Mouse (Mus musculus): Measurements from ENCODE around the gene Arvcf. TPM values are rescaled to one million over a fixed set of nuclear protein-coding genes. Genes with fewer than 3 reads are reported as not detected.
A peak's percentile ranks its signal among the peaks of the same experiment; 100 is the strongest.

The Arvcf gene
- polyA plus RNA-seq (2014; fragmentation: Nextera tagmentation; extraction: Ambion mirVana), result 46.8 and 47.8 TPM in 2 replicates

GRCm38 (mm10) chr16:18347931-18348600, at the start of gene Arvcf, which contains the start of gene Tango2:
Gene Arvcf, plus strand, starts transcription at chr16:18348182.
Gene Tango2, minus strand, starts transcription at chr16:18348103.
- no peaks in the 10 kb centered on the region for H3K27me3 ChIP-seq (replicated peaks; ENCODE audit: control insufficient read depth, insufficient read depth, low read length)
- no peaks in the 10 kb centered on the region for H3K36me3 ChIP-seq (ENCODE audit: control insufficient read depth, insufficient read depth, low read length)
- H3K27ac ChIP-seq (ENCODE audit: low read depth, low read length), result no peak within 1 kb of the TSS; the same call in 1 of the 2 replicates
- WGBS, result under 1% methylated on average over 44 of the region's 44 CpGs
- peak within 1 kb of the TSS; percentile 89 for H3K4me3 ChIP-seq (ENCODE audit: low read depth, low read length)
- H3K9ac ChIP-seq (ENCODE audit: low read length), result peak within 1 kb of the TSS; percentile 83
- DNase-seq (ENCODE audit: low spot score), result peak; percentile 96
- peaks cover 21% of the 10 kb centered on the region for H3K4me1 ChIP-seq (ENCODE audit: control insufficient read depth, insufficient read depth, low read length)
- H3K9me3 ChIP-seq (replicated peaks; ENCODE audit: control insufficient read depth, low read length), result no peaks in the 10 kb centered on the region
- H3K4me2 ChIP-seq (ENCODE audit: low read length), result peak within 1 kb of the TSS; percentile 79
- ATAC-seq, result peak; percentile 85

GRCm38 (mm10) chr16:18308159-18308558, 39.8 kb upstream of the Arvcf start:
- Histone ChIP-seq H3K36me3 (ENCODE audit: control insufficient read depth, insufficient read depth, low read length) (peaks cover 31% of the 10 kb centered on the region), H3K9ac (ENCODE audit: low read length) (no peak overlapping the region), H3K27ac (ENCODE audit: low read depth, low read length) (no peak overlapping the region), H3K4me2 (ENCODE audit: low read length) (no peak overlapping the region), H3K27me3 (replicated peaks; ENCODE audit: control insufficient read depth, insufficient read depth, low read length) (no peaks in the 10 kb centered on the region), H3K4me1 (ENCODE audit: control insufficient read depth, insufficient read depth, low read length) (no peaks in the 10 kb centered on the region), H3K9me3 (replicated peaks; ENCODE audit: control insufficient read depth, low read length) (no peaks in the 10 kb centered on the region), H3K4me3 (ENCODE audit: low read depth, low read length) (no peak overlapping the region)
- ATAC-seq (no peak), DNase-seq (ENCODE audit: low spot score) (no peak)
- 96% methylated on average over 1 of the region's 1 CpGs for WGBS

GRCm38 (mm10) chr16:18318992-18319391, 29.0 kb upstream of the Arvcf start:
- H3K36me3 ChIP-seq (ENCODE audit: control insufficient read depth, insufficient read depth, low read length), result peaks cover 25% of the 10 kb centered on the region

GRCm38 (mm10) chr16:18321443-18321842, 26.5 kb upstream of the Arvcf start:
- H3K9ac ChIP-seq (ENCODE audit: low read length), result no peak overlapping the region
- DNase-seq (ENCODE audit: low spot score) (no peak), ATAC-seq (no peak)
- no peak overlapping the region for H3K4me3 ChIP-seq (ENCODE audit: low read depth, low read length)
- peaks cover 28% of the 10 kb centered on the region for H3K36me3 ChIP-seq (ENCODE audit: control insufficient read depth, insufficient read depth, low read length)
- no peak overlapping the region for H3K27ac ChIP-seq (ENCODE audit: low read depth, low read length)
- H3K4me1 ChIP-seq (ENCODE audit: control insufficient read depth, insufficient read depth, low read length), result no peaks in the 10 kb centered on the region
- no peaks in the 10 kb centered on the region for H3K27me3 ChIP-seq (replicated peaks; ENCODE audit: control insufficient read depth, insufficient read depth, low read length)
- WGBS, result 81% methylated on average over 2 of the region's 2 CpGs
- H3K9me3 ChIP-seq (replicated peaks; ENCODE audit: control insufficient read depth, low read length), result no peaks in the 10 kb centered on the region
- H3K4me2 ChIP-seq (ENCODE audit: low read length), result no peak overlapping the region

More at GRCm38 (mm10) chr16:18318992-18319391, 29.0 kb upstream of the Arvcf start:
- Histone ChIP-seq H3K9ac (ENCODE audit: low read length) (no peak overlapping the region), H3K9me3 (replicated peaks; ENCODE audit: control insufficient read depth, low read length) (no peaks in the 10 kb centered on the region), H3K4me1 (ENCODE audit: control insufficient read depth, insufficient read depth, low read length) (no peaks in the 10 kb centered on the region), H3K27me3 (replicated peaks; ENCODE audit: control insufficient read depth, insufficient read depth, low read length) (no peaks in the 10 kb centered on the region), H3K27ac (ENCODE audit: low read depth, low read length) (no peak overlapping the region), H3K4me3 (ENCODE audit: low read depth, low read length) (no peak overlapping the region), H3K4me2 (ENCODE audit: low read length) (no peak overlapping the region)
- DNase-seq (ENCODE audit: low spot score), result no peak
- ATAC-seq, result no peak
- WGBS, result 86% methylated on average over 3 of the region's 3 CpGs

GRCm38 (mm10) chr16:18323460-18323859, 24.5 kb upstream of the Arvcf start:
- Histone ChIP-seq H3K9ac (ENCODE audit: low read length) (no peak overlapping the region), H3K4me2 (ENCODE audit: low read length) (no peak overlapping the region), H3K9me3 (replicated peaks; ENCODE audit: control insufficient read depth, low read length) (no peaks in the 10 kb centered on the region), H3K4me1 (ENCODE audit: control insufficient read depth, insufficient read depth, low read length) (no peaks in the 10 kb centered on the region), H3K27me3 (replicated peaks; ENCODE audit: control insufficient read depth, insufficient read depth, low read length) (no peaks in the 10 kb centered on the region), H3K36me3 (ENCODE audit: control insufficient read depth, insufficient read depth, low read length) (peaks cover 28% of the 10 kb centered on the region), H3K4me3 (ENCODE audit: low read depth, low read length) (no peak overlapping the region), H3K27ac (ENCODE audit: low read depth, low read length) (no peak overlapping the region)
- no peak for ATAC-seq
- 93% methylated on average over 2 of the region's 2 CpGs for WGBS
- DNase-seq (ENCODE audit: low spot score), result no peak

- no peak overlapping the region for H3K9ac ChIP-seq (ENCODE audit: low read length)
- no peak overlapping the region for H3K4me2 ChIP-seq (ENCODE audit: low read length)
- H3K36me3 ChIP-seq (ENCODE audit: control insufficient read depth, insufficient read depth, low read length), result peaks cover 28% of the 10 kb centered on the region
- no peaks in the 10 kb centered on the region for H3K4me1 ChIP-seq (ENCODE audit: control insufficient read depth, insufficient read depth, low read length)
- H3K4me3 ChIP-seq (ENCODE audit: low read depth, low read length), result no peak overlapping the region
- no peak for ATAC-seq
- no peak for DNase-seq (ENCODE audit: low spot score)
- 77% methylated on average over 6 of the region's 6 CpGs for WGBS
- no peaks in the 10 kb centered on the region for H3K27me3 ChIP-seq (replicated peaks; ENCODE audit: control insufficient read depth, insufficient read depth, low read length)
- H3K27ac ChIP-seq (ENCODE audit: low read depth, low read length), result no peak overlapping the region
- no peaks in the 10 kb centered on the region for H3K9me3 ChIP-seq (replicated peaks; ENCODE audit: control insufficient read depth, low read length)
Measured at GRCm38 (mm10) chr16:18324031-18324430, 24.0 kb upstream of the Arvcf start.

GRCm38 (mm10) chr16:18325741-18326140, 22.2 kb upstream of the Arvcf start:
- 84% methylated on average over 4 of the region's 4 CpGs for WGBS

GRCm38 (mm10) chr16:18327936-18328335, 20.0 kb upstream of the Arvcf start:
- H3K27ac ChIP-seq (ENCODE audit: low read depth, low read length), result no peak overlapping the region
- WGBS, result 92% methylated on average over 9 of the region's 9 CpGs
- peaks cover 13% of the 10 kb centered on the region for H3K36me3 ChIP-seq (ENCODE audit: control insufficient read depth, insufficient read depth, low read length)
- no peak overlapping the region for H3K9ac ChIP-seq (ENCODE audit: low read length)
- no peaks in the 10 kb centered on the region for H3K27me3 ChIP-seq (replicated peaks; ENCODE audit: control insufficient read depth, insufficient read depth, low read length)
- no peak overlapping the region for H3K4me3 ChIP-seq (ENCODE audit: low read depth, low read length)
- H3K4me1 ChIP-seq (ENCODE audit: control insufficient read depth, insufficient read depth, low read length), result no peaks in the 10 kb centered on the region
- no peak for DNase-seq (ENCODE audit: low spot score)
- no peaks in the 10 kb centered on the region for H3K9me3 ChIP-seq (replicated peaks; ENCODE audit: control insufficient read depth, low read length)
- ATAC-seq, result no peak
- no peak overlapping the region for H3K4me2 ChIP-seq (ENCODE audit: low read length)

More at GRCm38 (mm10) chr16:18325741-18326140, 22.2 kb upstream of the Arvcf start:
- no peaks in the 10 kb centered on the region for H3K9me3 ChIP-seq (replicated peaks; ENCODE audit: control insufficient read depth, low read length)
- no peak overlapping the region for H3K27ac ChIP-seq (ENCODE audit: low read depth, low read length)
- ATAC-seq (no peak), DNase-seq (ENCODE audit: low spot score) (no peak)
- H3K4me3 ChIP-seq (ENCODE audit: low read depth, low read length), result no peak overlapping the region
- no peaks in the 10 kb centered on the region for H3K4me1 ChIP-seq (ENCODE audit: control insufficient read depth, insufficient read depth, low read length)
- no peaks in the 10 kb centered on the region for H3K27me3 ChIP-seq (replicated peaks; ENCODE audit: control insufficient read depth, insufficient read depth, low read length)
- H3K9ac ChIP-seq (ENCODE audit: low read length), result no peak overlapping the region
- H3K4me2 ChIP-seq (ENCODE audit: low read length), result no peak overlapping the region
- H3K36me3 ChIP-seq (ENCODE audit: control insufficient read depth, insufficient read depth, low read length), result peaks cover 24% of the 10 kb centered on the region

GRCm38 (mm10) chr16:18328524-18328923, 19.5 kb upstream of the Arvcf start:
- Histone ChIP-seq H3K27ac (ENCODE audit: low read depth, low read length) (no peak overlapping the region), H3K4me3 (ENCODE audit: low read depth, low read length) (no peak overlapping the region), H3K9me3 (replicated peaks; ENCODE audit: control insufficient read depth, low read length) (no peaks in the 10 kb centered on the region), H3K36me3 (ENCODE audit: control insufficient read depth, insufficient read depth, low read length) (peaks cover 7% of the 10 kb centered on the region; the same call in 1 of the 2 replicates), H3K9ac (ENCODE audit: low read length) (no peak overlapping the region), H3K27me3 (replicated peaks; ENCODE audit: control insufficient read depth, insufficient read depth, low read length) (no peaks in the 10 kb centered on the region), H3K4me2 (ENCODE audit: low read length) (no peak overlapping the region), H3K4me1 (ENCODE audit: control insufficient read depth, insufficient read depth, low read length) (no peaks in the 10 kb centered on the region)
- ATAC-seq, result no peak
- DNase-seq (ENCODE audit: low spot score), result no peak
- WGBS, result 78% methylated on average over 1 of the region's 1 CpGs

Measured in forebrain, embryonic 14.5 days (tissue).